Comparison of ENCODE assay signal across 15 mouse cellular contexts in genomic region chr13:16977743-16978142, GRCm38 (mm10).
DNase-seq lines count a peak whose midpoint lies in the region; ATAC-seq and TF ChIP-seq lines count a peak whose summit lies in the region.
"Had no signal": no experiment of that assay in that cellular context is flagged by ENCODE, and none has a peak within 500 bp of the region (broad histone marks: within the 10 kb centered on the region; RNA-seq: fewer than 3 reads in every experiment).

No protein-coding gene starts in this region.

- no peak for TF ChIP-seq POLR2A in olfactory bulb, adult 2 months (IDR thresholded peaks at IDR 0.05; ENCODE audit: insufficient read depth, low read depth, low read length)

- DNase-seq in forebrain, embryonic 14.5 days (ENCODE audit: low spot score), result peak; percentile 4
- no peak for DNase-seq in forebrain, embryonic 11.5 days (ENCODE audit: low spot score)
- peak; percentile 68 to 80 for DNase-seq in cerebellum, postnatal 25 days
- peak; percentile 15 to 20 for DNase-seq in layer of hippocampus, adult 8-10 months (ENCODE audit: low spot score in 2 of 2)
- no peak for DNase-seq in ovary, postnatal 14 days (ENCODE audit: low spot score)
- no peak for DNase-seq in embryo, embryonic 10 days (ENCODE audit: low spot score)
- DNase-seq in spleen, adult 12 weeks (ENCODE audit: low spot score), result no peak
- DNase-seq: gastrocnemius, postnatal 25 days; lung, embryonic 14.5 days had no signal

- H3K4me1 ChIP-seq in forebrain, embryonic 14.5 days (ENCODE audit: control insufficient read depth, insufficient read depth, low read length), result no peaks in the 10 kb centered on the region
- no peaks in the 10 kb centered on the region for H3K4me1 ChIP-seq in forebrain, embryonic 11.5 days (replicated peaks; ENCODE audit: control insufficient read depth, insufficient read depth, low read length)
- no peaks in the 10 kb centered on the region for H3K4me1 ChIP-seq in olfactory bulb, adult 2 months (ENCODE audit: control insufficient read depth, insufficient read depth, low read length)
- H3K4me1 ChIP-seq: hindbrain, embryonic 13.5 days; limb, embryonic 13.5 days; midbrain, embryonic 12.5 days; neural tube, embryonic 12.5 days had no signal

- no peak overlapping the region for H3K9ac ChIP-seq in forebrain, embryonic 14.5 days (ENCODE audit: low read length)
- no peak overlapping the region for H3K9ac ChIP-seq in forebrain, embryonic 11.5 days (ENCODE audit: low read length)
- H3K9ac ChIP-seq: hindbrain, embryonic 13.5 days; limb, embryonic 13.5 days; lung, embryonic 14.5 days; midbrain, embryonic 12.5 days; neural tube, embryonic 12.5 days had no signal

- no peak overlapping the region for H3K4me3 ChIP-seq in forebrain, embryonic 14.5 days (ENCODE audit: low read depth, low read length)
- H3K4me3 ChIP-seq in forebrain, embryonic 11.5 days (ENCODE audit: low read depth, low read length), result no peak overlapping the region
- no peak overlapping the region for H3K4me3 ChIP-seq in olfactory bulb, adult 2 months (ENCODE audit: insufficient read depth, low read depth, low read length)
- H3K4me3 ChIP-seq: hindbrain, embryonic 13.5 days; limb, embryonic 13.5 days; midbrain, embryonic 12.5 days; neural tube, embryonic 12.5 days had no signal

- no peak for TF ChIP-seq CTCF in olfactory bulb, adult 2 months (IDR thresholded peaks at IDR 0.05; ENCODE audit: insufficient read depth, low read depth, low read length)

- WGBS in forebrain, embryonic 14.5 days, result 63% methylated on average over 6 of the region's 6 CpGs
- 60% methylated on average over 6 of the region's 6 CpGs for WGBS in forebrain, embryonic 11.5 days
- WGBS in olfactory bulb, adult 2 months, result 24% methylated on average over 6 of the region's 6 CpGs

- H3K36me3 ChIP-seq in forebrain, embryonic 14.5 days (ENCODE audit: control insufficient read depth, insufficient read depth, low read length), result no peaks in the 10 kb centered on the region
- no peaks in the 10 kb centered on the region for H3K36me3 ChIP-seq in forebrain, embryonic 11.5 days (ENCODE audit: control insufficient read depth, insufficient read depth, low read length)
- H3K36me3 ChIP-seq: hindbrain, embryonic 13.5 days; limb, embryonic 13.5 days; midbrain, embryonic 12.5 days; neural tube, embryonic 12.5 days had no signal

- no peaks in the 10 kb centered on the region for H3K9me3 ChIP-seq in forebrain, embryonic 14.5 days (replicated peaks; ENCODE audit: control insufficient read depth, low read length)
- H3K9me3 ChIP-seq in forebrain, embryonic 11.5 days (ENCODE audit: control insufficient read depth, low read length), result no peaks in the 10 kb centered on the region
- H3K9me3 ChIP-seq: hindbrain, embryonic 13.5 days; limb, embryonic 13.5 days; midbrain, embryonic 12.5 days; neural tube, embryonic 12.5 days had no signal

- H3K4me2 ChIP-seq in forebrain, embryonic 14.5 days (ENCODE audit: low read length), result no peak overlapping the region
- H3K4me2 ChIP-seq in forebrain, embryonic 11.5 days (ENCODE audit: low read depth, low read length, severe bottlenecking), result no peak overlapping the region
- H3K4me2 ChIP-seq: hindbrain, embryonic 13.5 days; limb, embryonic 13.5 days; lung, embryonic 14.5 days; midbrain, embryonic 12.5 days; neural tube, embryonic 12.5 days had no signal

- no peaks in the 10 kb centered on the region for H3K27me3 ChIP-seq in forebrain, embryonic 14.5 days (replicated peaks; ENCODE audit: control insufficient read depth, insufficient read depth, low read length)
- H3K27me3 ChIP-seq in forebrain, embryonic 11.5 days (ENCODE audit: control insufficient read depth, insufficient read depth, low read length), result no peaks in the 10 kb centered on the region
- H3K27me3 ChIP-seq: hindbrain, embryonic 13.5 days; limb, embryonic 13.5 days; midbrain, embryonic 12.5 days; neural tube, embryonic 12.5 days had no signal

- ATAC-seq in forebrain, embryonic 14.5 days, result no peak
- no peak for ATAC-seq in forebrain, embryonic 11.5 days (replicated peaks; ENCODE audit: low FRiP score)

- no peak overlapping the region for H3K27ac ChIP-seq in forebrain, embryonic 14.5 days (ENCODE audit: low read depth, low read length)
- no peak overlapping the region for H3K27ac ChIP-seq in forebrain, embryonic 11.5 days (ENCODE audit: low read depth, low read length)
- peak overlapping the region; percentile 86 for H3K27ac ChIP-seq in olfactory bulb, adult 2 months (ENCODE audit: insufficient read depth, low read depth, low read length)
- H3K27ac ChIP-seq: hindbrain, embryonic 13.5 days; kidney, postnatal 0 days; limb, embryonic 13.5 days; midbrain, embryonic 12.5 days; neural tube, embryonic 12.5 days had no signal

Comparison
In these comparisons a context has a peak if more than half of its experiments do, and no peak if none do; other contexts are left out.
1. DNase-seq: peak in forebrain, embryonic 14.5 days (single experiment), cerebellum, postnatal 25 days (2 of 2) and layer of hippocampus, adult 8-10 months (2 of 2); none in forebrain, embryonic 11.5 days (single experiment), ovary, postnatal 14 days (single experiment), embryo, embryonic 10 days (single experiment) and spleen, adult 12 weeks (single experiment).